Mouse (Mus musculus) right cerebral cortex, postnatal 10 days (tissue): ENCODE results near the gene Nr6a1.
A peak's percentile ranks its signal among the peaks of the same experiment; 100 is the strongest.

Source experiments
- DNase-seq, 2 experiments: peaks; one replicate each; pipeline ENCODE4 v3.0.0; 2021; ENCODE audit warnings: low spot score in 2 of 2

The Nr6a1 gene

DNA sequence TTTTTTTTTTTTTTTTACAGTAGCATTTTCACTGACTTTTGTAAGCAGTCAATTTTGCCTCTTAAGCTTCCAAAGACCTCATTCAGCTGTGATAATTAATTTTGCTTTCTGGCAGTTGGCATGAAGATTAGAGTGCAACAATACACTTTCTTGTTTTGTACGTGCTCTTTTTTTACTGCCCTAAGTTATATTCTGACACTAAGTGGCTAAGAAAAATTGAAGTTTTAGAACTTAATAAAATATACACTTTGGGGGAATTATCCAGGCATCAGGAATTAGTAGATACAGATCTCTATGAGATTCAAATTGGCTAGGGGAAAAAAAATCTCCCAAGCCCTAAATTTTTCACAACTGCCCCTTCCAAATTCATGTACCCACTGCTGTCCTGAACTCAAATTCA lies 144.8 kb downstream of the Nr6a1 start:
- no peak for DNase-seq

GRCm38 (mm10) chr2:38781945-38782720 lies 145.4 kb downstream of the Nr6a1 start:
- DNase-seq, result peak; percentile 30 to 31

GRCm38 (mm10) chr2:38779939-38780338 lies 147.5 kb downstream of the Nr6a1 start:
- DNase-seq, result no peak

GRCm38 (mm10) chr2:38777326-38777725 lies 150.2 kb downstream of the Nr6a1 start:
- no peak for DNase-seq

- DNase-seq, result no peak
These were observed 152.6 kb downstream of the Nr6a1 start for GRCm38 (mm10) chr2:38774936-38775335.

DNA sequence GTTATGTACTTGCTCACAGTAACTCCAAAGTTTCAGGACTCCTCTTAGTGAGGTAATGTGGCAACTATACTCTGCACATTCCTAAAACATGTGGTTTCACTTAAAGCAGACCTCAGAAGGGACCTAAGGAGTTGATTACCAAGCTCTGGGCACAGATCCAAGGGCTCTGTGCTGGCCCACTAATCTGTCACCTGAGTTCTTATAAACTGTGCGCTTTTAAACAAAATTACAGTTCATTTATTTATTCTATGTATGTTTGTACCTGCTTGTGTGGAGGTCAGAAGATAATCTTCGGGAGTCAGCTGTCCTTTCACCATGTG lies 156.1 kb downstream of the Nr6a1 start:
- DNase-seq, result no peak

DNA sequence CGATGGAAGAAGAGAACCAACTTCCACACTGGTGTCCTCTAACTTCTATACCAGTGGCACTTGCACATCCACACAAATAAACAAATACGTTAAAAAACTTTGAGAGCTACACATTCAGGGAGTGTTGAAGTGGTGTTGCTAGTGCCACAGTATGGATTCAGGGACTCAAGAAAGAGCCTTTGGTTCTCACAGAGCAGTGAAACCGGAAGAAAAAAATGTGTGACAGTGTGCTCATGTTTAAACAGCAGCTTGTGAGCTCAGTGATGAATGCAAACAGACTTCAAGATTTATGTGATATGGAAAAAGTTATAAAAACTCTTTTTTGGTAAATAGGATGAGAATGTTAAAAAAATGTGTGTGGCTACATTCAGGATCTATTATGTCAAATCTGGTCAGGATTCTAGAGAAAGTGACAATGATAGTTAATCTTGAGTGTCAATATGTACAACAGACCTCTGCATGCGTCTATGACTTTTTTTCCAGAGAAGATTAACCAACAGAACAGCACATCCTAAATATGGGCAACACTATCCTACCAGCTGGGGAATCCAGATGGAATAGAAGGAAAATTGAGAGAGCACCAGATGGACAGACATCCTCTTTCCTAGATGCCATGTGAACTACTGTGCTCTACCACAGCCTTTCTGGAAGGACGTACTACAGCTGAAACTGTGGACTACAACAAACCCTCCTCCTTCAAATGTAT lies 156.6 kb downstream of the Nr6a1 start:
- peak in 1 of 2 experiments; percentile 36 for DNase-seq

DNA sequence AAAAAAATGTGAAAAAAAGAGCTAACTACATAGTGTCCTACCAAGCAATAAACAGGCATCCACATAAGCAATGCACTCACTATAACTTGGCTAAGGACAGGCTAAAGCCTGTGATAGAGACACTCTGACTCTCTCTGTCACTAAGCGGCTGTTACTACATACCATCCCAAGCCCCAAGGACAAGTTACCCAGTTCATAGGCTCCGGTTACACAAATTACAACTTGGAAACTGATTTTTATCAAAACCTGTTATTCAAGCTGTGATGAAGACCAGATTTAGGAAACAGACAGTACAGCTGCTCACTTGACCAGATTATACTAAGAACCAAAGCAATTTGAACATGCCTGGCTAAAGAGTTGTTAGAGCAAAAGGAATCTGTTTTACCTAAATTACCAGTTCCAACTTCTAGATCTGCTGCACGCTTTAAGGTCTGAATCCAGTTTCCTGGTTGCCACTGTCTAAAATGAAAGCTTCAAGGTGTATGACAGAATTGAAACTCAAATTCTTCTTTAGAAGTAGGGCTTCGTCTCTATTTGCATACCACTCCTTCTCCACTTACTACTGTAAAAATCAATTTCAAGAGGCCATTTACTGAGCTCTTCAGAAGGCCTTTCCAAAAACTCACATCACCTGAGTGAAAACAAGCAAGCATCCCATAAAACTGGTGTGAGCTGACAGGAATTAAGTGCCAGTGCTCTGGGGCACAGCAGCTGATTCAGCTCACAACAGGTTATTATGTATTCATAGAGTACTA lies 160.1 kb downstream of the Nr6a1 start:
- DNase-seq, result no peak

- no peak for DNase-seq
These were observed 187.6 kb downstream of the Nr6a1 start for GRCm38 (mm10) chr2:38739847-38740246.

- peak; percentile 74 to 87 for DNase-seq
These were observed 188.1 kb downstream of the Nr6a1 start for GRCm38 (mm10) chr2:38739410-38739809.

DNA sequence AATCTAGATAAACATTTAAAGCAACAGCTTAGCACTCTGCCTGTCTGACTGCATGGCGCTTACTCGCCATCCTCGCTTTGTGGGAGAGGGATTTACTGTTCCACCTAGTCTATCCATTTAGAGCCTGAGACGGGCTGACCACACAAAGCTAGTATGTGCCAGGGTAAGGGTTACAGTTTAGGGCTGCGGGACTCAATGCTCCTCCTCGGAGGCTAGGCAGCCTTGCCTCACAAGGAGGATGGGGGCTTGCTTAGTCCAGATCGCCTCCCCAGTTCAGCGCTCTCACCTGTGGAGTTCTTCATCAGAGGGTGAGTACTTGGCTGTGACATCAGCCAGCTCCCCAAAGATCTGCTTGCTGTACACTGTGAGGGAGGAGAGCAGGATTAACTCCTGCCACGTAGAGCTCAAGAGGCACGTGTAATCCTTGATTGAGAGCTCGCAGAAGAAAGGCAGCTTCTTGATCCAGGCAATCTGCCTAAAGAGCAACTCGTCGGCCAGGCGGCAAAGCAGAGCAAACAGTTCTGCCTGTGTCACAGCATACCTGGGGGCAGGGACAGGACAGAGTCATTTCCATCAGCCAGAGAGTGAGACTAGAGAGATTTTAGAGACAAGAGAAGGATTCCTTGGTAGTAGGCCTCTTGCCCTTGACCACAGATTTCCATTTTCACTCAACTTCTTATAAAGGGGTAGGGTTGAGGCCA lies 188.7 kb downstream of the Nr6a1 start:
- no peak for DNase-seq

DNA sequence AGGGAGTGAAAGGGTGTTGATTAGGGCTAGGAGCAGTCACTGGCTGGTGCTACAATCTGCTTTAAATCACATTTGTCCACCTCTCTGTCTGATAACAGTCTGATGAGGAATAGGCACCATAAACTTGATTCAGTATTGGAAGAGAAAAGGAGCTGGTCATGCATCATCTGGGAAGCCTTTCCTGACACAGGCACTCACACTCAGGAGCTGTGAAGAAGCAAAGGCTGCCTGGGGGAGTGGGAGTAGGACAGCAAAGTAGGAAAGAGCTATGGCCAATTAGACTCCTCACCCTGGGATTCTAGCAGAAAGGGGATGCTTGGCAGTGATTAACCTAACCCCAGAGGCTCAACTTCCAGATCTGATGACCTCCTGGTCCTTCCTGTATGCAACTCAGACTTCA lies 191.7 kb downstream of the Nr6a1 start:
- DNase-seq, result no peak

- DNase-seq, result no peak
These were observed 192.8 kb downstream of the Nr6a1 start for GRCm38 (mm10) chr2:38734721-38735120.

DNA sequence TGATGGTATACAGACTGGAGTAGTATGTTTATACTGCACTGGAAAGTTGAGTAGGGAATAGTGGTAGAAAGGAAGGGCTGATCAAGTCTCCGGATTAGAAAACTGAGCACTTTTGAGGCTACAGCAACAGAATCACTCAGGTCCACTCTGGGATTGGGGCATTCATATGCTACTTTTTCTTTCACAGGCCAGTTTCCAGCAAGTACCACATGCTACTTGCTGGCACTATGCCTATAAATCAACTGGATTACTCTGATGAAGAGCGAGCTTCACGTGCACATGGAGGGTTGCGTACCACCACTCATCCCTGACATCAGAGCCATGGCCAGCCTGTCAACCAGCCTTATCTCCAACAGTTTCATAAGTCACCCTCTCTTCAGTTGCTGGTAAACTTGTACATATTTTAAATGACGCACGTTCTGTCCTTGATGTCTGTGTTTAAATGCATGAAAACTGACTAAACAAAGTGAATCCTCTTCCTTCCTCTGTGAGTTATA lies 197.1 kb downstream of the Nr6a1 start:
- DNase-seq, result no peak

DNA sequence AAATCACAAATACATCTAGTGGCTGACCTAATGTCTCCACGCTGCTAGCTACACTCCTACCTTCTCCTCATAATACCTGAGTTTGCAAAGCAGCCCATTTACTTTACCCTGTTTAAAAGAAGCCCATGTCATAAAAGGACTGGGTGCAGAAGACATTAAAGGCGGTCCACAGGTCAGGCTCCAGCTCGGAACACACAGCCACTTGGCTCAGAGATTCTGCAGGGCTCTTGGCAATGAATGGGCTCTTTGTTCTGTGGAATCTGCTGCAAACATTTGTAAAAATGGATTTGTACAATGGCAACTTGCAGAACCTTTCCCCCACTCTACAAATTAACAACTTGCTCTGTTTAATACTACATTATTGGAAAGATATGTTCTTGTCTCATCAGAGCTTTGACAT lies 202.1 kb downstream of the Nr6a1 start:
- no peak for DNase-seq

GRCm38 (mm10) chr2:38723378-38723777 lies 204.1 kb downstream of the Nr6a1 start:
- no peak for DNase-seq

GRCm38 (mm10) chr2:38722076-38722475 lies 205.4 kb downstream of the Nr6a1 start:
- DNase-seq, result no peak

DNA sequence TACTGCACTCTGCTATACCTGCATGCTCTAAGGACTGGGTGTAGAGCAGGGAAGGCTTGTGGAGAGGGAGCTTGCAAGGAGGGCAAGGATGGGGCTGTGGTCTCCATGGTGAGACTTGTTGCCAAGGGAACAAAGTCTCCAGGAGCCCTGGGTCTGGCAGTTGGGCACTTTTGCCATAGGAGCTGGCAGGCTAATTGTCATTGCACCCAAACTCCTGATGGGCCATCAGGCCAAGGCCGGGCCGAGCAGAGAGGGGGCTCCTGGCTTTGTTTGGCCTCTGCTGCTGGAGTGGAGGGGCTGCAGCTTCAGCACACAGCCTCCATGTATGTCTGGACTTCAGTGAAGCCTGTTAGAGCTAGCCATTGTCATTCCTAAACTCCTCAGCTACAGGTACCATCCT lies 206.8 kb downstream of the Nr6a1 start:
- no peak for DNase-seq

DNA sequence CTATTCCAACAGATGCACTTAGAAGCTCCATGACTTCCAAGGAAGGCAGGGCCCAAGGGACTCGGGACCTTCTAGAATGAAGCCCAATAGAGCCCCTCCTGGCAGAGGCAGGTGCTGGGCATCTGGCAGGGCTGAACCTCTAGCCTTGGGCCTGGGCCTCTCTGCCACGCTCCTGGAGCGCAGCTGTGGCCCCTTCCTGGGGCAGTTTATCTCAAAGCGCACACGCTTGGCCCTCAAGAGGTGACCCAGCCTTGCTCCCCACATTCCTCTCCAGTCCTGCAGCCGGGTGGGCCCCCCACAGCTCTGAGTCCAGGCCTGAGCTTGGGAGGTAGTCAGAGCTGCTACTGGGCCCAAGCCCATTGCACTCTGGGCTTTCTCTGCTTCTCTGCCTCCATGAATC lies 208.1 kb downstream of the Nr6a1 start:
- no peak for DNase-seq

DNA sequence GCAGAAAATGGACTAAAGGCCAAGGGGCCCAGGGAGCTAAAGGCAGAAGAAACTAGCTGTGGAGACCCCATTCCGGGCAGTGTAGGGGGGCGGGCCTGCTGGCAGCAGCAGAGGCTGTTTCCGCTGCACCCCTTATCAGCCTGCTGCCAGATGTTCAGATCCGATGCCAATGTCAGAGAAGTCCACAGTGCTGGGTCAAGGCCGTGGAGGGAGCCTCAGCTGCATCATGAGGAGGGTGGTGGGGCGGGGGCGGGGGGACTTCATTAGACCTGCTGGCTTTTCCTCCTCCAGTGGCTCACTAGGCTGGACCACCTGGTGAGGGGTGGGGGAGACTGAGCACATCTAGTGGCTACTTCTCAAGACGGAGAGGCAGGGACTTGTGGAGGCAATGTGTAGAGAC lies 208.8 kb downstream of the Nr6a1 start:
- no peak for DNase-seq

GRCm38 (mm10) chr2:38717436-38717835 lies 210.1 kb downstream of the Nr6a1 start:
- DNase-seq, result no peak

DNA sequence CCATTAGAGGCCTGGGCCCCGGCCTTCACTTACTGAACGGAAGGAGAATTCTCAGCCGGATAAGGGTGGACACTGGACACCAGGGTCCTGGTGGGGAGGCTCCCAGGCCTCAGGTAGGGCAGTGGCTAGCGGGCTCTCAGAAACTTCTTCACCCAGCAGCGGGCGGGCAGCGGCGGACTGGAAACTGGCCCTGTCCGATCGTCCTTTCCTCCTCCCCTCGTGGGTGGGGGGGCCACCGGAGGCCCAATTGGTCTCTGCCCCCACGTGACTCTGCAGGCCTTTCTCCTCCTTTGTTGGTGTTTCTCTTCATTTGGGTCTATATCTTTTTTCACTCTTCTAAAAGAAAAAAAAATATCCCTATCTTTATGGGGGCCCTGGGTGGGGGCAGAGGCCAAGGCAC lies 213.2 kb downstream of the Nr6a1 start, which contains the start of gene Nr5a1:
Nr5a1 (minus strand) TSS at position 219 of the 400 bp plus-strand sequence.
- DNase-seq, result no peak
